Mouse (Mus musculus) lung, adult 18-20 months (tissue): ENCODE results near the gene Ppm1h.

Experiments
- DNase-seq, 2 experiments: peaks; one replicate each; pipeline ENCODE4 v3.0.0; 2022; ENCODE audit warnings: mixed read lengths in 2 of 2

Ppm1h gene

DNA sequence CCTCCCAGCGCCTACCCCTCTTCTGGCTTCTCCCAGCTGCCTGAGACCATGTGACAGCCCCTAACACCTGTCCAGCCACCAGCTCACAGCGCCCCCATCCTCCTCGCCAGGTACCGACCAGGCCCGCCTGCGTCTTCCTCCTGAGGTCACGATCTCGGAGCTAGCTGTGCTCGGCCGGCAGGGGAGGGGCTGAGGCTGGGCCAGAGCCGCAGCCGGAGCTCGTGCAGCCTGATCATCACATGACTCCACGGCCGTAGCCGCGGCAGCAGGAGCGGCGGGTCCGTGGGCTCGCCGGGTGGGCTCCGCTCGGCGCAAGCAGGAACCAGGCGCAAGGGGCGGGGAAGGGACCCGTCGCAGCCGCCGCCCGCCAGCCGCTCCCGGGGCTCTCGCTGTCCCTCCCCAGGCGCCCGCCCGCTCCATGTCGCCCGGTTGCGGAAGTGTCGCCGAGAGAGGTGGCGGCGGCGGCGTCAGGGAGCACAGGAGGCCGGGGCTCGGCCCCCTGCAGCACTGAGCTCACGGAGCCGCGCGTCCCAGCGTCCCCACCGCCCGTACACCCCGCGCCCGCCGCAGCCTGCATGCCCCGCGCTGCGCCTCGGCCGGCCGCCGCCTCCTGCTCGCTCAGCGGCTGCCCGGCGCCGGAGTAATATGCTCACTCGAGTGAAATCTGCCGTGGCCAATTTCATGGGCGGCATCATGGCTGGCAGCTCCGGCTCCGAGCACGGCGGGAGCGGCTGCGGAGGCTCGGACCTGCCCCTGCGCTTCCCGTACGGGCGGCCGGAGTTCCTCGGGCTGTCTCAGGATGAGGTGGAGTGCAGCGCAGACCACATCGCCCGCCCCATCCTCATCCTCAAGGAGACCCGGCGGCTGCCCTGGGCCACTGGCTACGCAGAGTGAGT, at the start of gene Ppm1h:
Ppm1h (plus strand) TSS at position 222 of the 896 bp plus-strand sequence.
- peak; percentile 87 to 91 for DNase-seq

DNA sequence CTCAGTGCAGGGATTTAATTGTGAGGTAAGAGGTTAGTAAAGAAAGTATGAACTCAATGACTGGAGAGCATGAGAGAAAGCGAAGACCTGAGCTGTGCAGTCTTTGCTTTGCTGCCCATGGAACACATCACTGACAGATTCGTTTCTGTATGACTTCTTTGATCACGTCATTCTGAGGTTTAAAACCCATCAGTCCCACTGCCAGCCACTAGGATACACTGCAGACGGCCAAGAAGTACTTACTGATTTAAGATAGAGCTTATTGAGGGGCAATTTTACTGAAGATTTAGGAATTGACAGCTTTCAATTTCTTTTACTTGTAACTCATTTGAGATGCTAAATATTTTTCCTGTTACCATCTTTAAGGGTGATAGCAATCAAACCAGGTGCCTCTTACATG, 49.6 kb upstream of the Ppm1h start:
- DNase-seq = no peak

- DNase-seq = no peak
Measured at GRCm38 (mm10) chr10:122639879-122640278, 38.7 kb upstream of the Ppm1h start.

GRCm38 (mm10) chr10:122641263-122641795, 37.2 kb upstream of the Ppm1h start:
- no peak for DNase-seq

DNA sequence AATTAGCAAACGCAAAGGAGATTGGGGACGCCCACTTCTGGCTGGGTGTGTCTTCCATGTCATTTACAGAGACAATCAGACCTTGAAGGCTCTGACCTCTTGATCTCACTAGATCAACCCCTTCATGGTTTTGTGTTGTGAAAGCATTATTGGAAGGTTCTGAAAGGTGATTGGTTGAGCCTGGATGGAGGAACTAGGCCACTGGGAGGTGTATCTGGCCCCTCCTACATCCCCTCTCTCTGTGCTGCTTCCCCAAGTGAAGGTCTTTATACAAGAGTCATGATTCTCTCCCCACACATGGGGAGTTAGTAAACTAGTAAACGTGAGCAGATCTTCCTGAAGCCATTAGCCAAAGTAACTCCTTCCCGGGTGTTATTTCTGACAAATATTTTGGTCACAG, 36.4 kb upstream of the Ppm1h start:
- DNase-seq = no peak

- no peak for DNase-seq
Measured at GRCm38 (mm10) chr10:122651932-122652331, 26.6 kb upstream of the Ppm1h start.

DNA sequence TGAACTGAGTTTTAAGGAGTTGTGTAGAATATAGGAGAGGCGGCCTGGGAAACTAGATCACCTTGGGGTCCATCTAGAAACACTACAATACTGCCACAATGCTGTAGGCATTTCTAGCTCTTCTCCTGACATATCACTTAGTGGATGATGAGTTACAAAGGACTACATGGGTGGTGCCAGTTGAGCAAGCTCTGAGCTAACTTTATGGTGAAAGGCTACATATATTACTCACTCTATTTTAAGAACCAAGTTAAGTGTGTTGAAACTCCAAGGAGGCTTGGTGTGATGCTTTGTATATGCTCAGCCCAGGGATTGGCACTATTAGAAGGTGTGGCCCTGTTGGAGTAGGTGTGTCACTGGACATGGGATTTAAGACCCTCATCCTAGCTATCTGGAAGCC, 26.0 kb upstream of the Ppm1h start:
- DNase-seq = no peak

DNA sequence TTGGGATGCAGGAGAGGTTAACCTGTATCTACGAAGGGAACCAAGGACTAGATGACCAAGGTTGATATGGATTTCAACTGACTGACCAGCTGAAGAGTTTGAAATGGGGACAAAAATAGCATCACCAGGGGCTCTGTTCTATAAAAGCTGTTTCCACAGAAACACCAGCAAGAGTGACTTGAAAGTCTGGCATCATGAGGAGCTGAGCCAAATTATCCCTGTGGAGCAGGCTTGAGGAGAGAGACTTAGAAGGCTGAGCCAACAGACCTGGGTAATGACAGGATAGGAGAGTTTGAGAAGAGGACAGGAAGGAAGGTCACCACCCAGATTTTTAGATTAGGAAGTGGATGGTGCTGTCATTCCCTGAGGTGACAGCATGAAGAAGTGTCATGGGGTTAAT, 12.9 kb upstream of the Ppm1h start:
- DNase-seq = no peak

DNA sequence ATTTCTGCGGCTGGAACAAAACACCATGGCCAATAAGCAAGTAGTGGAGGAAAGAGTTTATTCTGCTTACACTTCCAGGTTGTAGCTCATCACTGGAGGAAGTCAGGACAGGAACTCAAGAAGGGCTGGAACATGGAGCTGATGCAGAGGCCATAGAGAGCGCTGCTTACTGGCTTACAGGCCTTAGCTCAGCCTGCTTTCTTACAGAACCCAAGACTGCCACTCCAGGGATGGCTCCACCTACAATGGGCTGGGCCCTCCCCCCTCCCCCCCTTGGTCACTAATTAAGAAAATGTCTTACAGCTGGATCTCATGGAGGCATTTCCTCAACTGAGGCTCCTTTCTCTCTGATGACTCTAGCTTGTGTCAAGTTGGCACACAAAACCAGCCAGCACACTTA, 7.3 kb upstream of the Ppm1h start:
- no peak for DNase-seq

GRCm38 (mm10) chr10:122672044-122672443, 6.5 kb upstream of the Ppm1h start:
- no peak for DNase-seq

- peak; percentile 50 to 58 for DNase-seq
Measured at GRCm38 (mm10) chr10:122679437-122680045, 979 bp downstream of the Ppm1h start.

GRCm38 (mm10) chr10:122680387-122681084, 2.0 kb downstream of the Ppm1h start:
- peak; percentile 17 to 20 for DNase-seq

DNA sequence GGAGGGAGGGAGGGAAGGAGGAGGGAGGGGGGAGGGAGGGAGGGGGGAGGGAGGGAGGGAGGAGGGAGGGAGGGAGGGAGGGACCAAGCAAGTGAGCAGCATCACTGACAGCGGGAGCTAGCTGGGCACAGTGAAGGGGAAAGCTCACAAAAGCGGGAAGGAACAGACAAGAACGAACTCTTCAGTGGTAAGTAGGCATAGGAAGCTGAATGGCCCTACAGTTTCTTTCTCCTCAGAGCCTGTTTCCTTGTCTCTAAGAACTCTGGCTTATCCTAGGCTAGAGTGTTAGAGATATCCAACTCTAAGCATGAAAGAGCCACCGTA, 2.5 kb downstream of the Ppm1h start:
- DNase-seq = no peak

GRCm38 (mm10) chr10:122683819-122684330, 5.3 kb downstream of the Ppm1h start:
- DNase-seq = no peak

- no peak for DNase-seq
Measured at GRCm38 (mm10) chr10:122685297-122685696, 6.7 kb downstream of the Ppm1h start.

DNA sequence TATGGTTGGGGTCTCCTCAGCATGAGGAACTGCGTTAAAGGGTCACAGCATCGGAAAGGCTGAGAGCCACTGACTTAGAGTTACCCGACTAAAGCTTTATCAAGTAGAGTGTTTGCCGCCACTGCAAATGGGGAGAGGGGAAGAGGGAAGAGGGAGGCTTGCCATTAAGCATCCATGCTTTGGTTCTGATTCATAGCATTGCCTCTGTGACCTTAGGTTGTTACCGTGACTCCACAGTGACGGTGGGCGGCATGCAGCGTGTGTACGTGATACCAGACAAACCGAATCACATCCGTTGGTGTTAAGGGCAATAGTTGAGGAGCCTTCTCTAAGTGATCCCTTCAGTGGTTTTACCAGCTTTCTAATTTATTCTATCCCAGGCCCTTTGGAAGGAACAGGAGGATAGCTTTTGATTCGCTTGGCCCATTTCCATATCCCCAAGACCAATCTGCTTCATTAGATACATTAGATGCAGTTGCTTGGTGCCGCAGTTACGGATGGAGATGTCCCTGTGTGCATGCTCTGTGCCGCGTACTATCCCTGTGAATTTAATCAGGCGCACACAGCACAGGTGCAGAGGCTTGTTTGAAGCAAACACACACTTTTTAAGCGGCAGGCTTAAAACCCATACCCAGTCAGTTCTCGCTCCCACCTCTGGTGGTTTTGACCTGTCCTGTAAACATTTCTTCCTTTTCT, 7.4 kb downstream of the Ppm1h start:
- no peak for DNase-seq

DNA sequence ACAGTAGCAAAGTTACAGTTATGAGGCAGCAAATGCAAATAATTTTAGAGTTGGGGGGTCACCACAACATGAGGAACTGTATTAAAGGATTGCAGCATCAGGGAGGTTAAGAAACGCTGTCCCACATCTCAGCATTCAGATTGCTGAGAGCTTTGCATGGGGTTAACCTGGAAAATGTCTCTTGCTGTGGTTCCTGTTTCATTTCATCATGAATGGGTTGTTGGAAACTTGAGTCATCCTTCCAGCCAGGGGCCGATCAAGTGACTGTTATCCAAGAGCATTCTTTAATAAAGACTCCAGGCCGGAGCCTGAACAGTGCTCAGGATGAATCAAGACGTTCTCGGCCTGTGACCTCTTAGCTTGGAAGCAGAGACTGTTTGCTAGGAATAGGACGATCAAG, 12.1 kb downstream of the Ppm1h start:
- DNase-seq = no peak

- DNase-seq = no peak
Measured at GRCm38 (mm10) chr10:122693158-122693777, 14.7 kb downstream of the Ppm1h start.

- no peak for DNase-seq
Measured at GRCm38 (mm10) chr10:122693911-122694618, 15.5 kb downstream of the Ppm1h start.

- no peak for DNase-seq
Measured at GRCm38 (mm10) chr10:122696335-122696734, 17.8 kb downstream of the Ppm1h start.

DNA sequence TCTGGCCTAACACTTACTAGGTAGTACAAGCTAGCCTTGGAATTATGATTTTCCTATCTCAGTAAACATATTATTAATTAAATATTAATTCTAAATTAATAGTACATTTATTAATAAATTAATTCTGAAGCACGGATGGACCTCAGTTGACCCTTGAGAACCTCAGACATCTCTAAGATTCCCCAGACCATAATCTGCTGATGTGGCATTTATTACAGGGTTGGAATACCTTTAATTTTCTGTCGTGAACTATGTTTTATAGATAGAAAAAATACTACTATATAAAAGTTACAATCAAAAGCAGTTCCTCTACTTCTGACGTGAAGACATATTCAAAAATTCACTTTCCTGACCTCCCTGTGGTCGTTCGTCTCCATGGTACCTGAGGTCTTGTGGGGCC, 19.8 kb downstream of the Ppm1h start:
- DNase-seq = no peak

- DNase-seq = no peak
Measured at GRCm38 (mm10) chr10:122704901-122705300, 26.3 kb downstream of the Ppm1h start.
